Mouse (Mus musculus) lung, adult 2 months (tissue): ENCODE results near the gene Stx12.

Source experiments
- CTCF ChIP-seq: fragments of 200-500 bp; IDR thresholded peaks from 2 replicates; pipeline ENCODE4 v1.5.1; 2011; ENCODE audit warnings: mild to moderate bottlenecking, low read length, control low read depth; ENCODE audit not compliant: insufficient read depth
- POLR2A ChIP-seq: fragments of 200-500 bp; IDR thresholded peaks from 2 replicates; pipeline ENCODE4 v1.6.1; 2011; ENCODE audit warnings: low read depth, mild to moderate bottlenecking, control low read depth, low read length, borderline replicate concordance; ENCODE audit errors: extremely low read depth

DNA sequence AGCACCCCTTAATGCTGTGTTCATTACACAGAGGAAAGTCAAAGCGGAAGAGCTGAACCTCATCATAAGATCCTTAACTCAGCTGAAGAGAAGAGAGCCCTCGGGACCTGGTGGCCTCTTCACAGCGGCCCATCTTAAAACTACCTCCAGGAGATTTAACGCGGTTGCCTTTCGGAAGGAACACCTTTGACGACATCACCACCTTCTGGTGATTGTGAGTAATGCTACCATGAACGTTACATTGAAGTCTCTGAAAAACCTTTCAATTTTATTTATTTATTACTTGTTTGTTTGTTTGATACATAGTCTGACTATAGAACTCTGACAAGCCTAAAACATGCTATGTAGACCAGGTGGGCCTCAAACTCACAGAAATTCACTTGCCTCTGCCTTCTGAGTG, 46.5 kb upstream of the Stx12 start:
- TF ChIP-seq CTCF: peak; percentile 48
- TF ChIP-seq POLR2A: no peak
